10 mouse cellular contexts compared by ENCODE assay signal in the genomic region with DNA sequence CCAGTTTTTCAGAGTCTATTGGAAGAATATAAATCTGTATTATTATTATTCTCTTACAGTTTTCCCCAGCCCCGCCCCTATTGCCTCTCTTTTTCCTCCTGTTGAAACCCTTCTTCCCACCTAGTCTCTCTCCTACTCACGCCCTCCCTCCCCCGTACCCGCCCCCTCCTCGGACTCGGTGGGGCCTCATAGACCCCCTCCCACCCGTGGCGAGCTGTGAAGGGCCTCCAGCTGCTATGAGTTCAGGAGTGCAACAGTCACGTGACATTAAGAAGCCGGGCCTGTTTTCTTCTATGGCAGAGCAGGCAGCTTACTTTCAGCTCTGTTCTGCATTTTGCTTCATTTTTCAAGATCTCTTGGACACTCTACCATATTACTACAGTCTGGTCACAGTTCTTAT.
"Had no signal": no experiment of that assay in that cellular context is flagged by ENCODE, and none has a peak within 500 bp of the region (broad histone marks: within the 10 kb centered on the region; RNA-seq: fewer than 3 reads in every experiment).

No protein-coding gene starts in this region.

- DNase-seq: kidney, adult 11 months; kidney, adult 9 months; kidney, postnatal 14 days; left cerebral cortex, postnatal 4 days; lung, adult 18-20 months; thymus, adult 2 months; thymus, postnatal 25 days had no signal

- H3K4me2 ChIP-seq: limb, embryonic 13.5 days; midbrain, embryonic 15.5 days had no signal

- H3K4me3 ChIP-seq: limb, embryonic 13.5 days; midbrain, embryonic 15.5 days had no signal

- H3K9ac ChIP-seq: limb, embryonic 13.5 days; liver, embryonic 14.5 days; midbrain, embryonic 15.5 days had no signal

- H3K27me3 ChIP-seq: midbrain, embryonic 15.5 days had no signal

- H3K9me3 ChIP-seq: limb, embryonic 13.5 days; midbrain, embryonic 15.5 days had no signal

- ATAC-seq: midbrain, embryonic 15.5 days had no signal

- H3K36me3 ChIP-seq: limb, embryonic 13.5 days; midbrain, embryonic 15.5 days had no signal

- H3K27ac ChIP-seq: limb, embryonic 13.5 days; liver, embryonic 14.5 days had no signal

- H3K4me1 ChIP-seq: limb, embryonic 13.5 days; midbrain, embryonic 15.5 days had no signal
